In genomic region chr1:91201122-91201521, GRCm38 (mm10) we compare ENCODE assay signal across 18 mouse cellular contexts. TPM values are rescaled to one million over a fixed set of nuclear protein-coding genes. Genes with fewer than 3 reads are reported as not detected.
"Had no signal": no experiment of that assay in that cellular context is flagged by ENCODE, and none has a peak within 500 bp of the region (broad histone marks: within the 10 kb centered on the region; RNA-seq: fewer than 3 reads in every experiment).

No protein-coding gene starts in this region.

- H3K9me3 ChIP-seq: liver, embryonic 13.5 days; lung, embryonic 15.5 days; megakaryocyte, embryonic 14.5 days; midbrain, embryonic 15.5 days; neural tube, embryonic 15.5 days had no signal

- H3K9ac ChIP-seq: liver, embryonic 13.5 days; liver, postnatal 0 days; lung, embryonic 15.5 days; midbrain, embryonic 15.5 days; neural tube, embryonic 15.5 days had no signal

- H3K4me3 ChIP-seq: left cerebral cortex, adult 2 months; liver, embryonic 13.5 days; lung, embryonic 15.5 days; megakaryocyte, embryonic 14.5 days; midbrain, embryonic 15.5 days; neural tube, embryonic 15.5 days had no signal

- H3K4me2 ChIP-seq: liver, embryonic 13.5 days; lung, embryonic 15.5 days; midbrain, embryonic 11.5 days; midbrain, embryonic 15.5 days; neural tube, embryonic 15.5 days had no signal

- H3K27me3 ChIP-seq: liver, embryonic 13.5 days; lung, embryonic 15.5 days; megakaryocyte, embryonic 14.5 days; midbrain, embryonic 15.5 days; neural tube, embryonic 15.5 days had no signal

- H3K4me1 ChIP-seq: liver, embryonic 13.5 days; lung, embryonic 15.5 days; midbrain, embryonic 15.5 days had no signal

- H3K27ac ChIP-seq: left cerebral cortex, adult 2 months; liver, embryonic 13.5 days; lung, embryonic 15.5 days; macrophage; midbrain, embryonic 15.5 days; neural tube, embryonic 15.5 days had no signal

- DNase-seq: kidney, postnatal 10 days; kidney, postnatal 4 days; liver; liver, embryonic 13.5 days; liver, postnatal 0 days; lung, postnatal 14 days; right cerebral cortex, adult 18-20 months; right cerebral cortex, postnatal 25 days had no signal

- ATAC-seq: liver, postnatal 0 days; midbrain, embryonic 15.5 days had no signal

- H3K36me3 ChIP-seq: liver, embryonic 13.5 days; lung, embryonic 15.5 days; midbrain, embryonic 15.5 days; neural tube, embryonic 15.5 days had no signal

RNA-seq across cellular contexts. Expression of gene Rbm44, which starts 56.2 kb away (rescaled TPM):
- total RNA-seq: layer of hippocampus, postnatal 25 days; left cerebral cortex, adult 2 months; left cerebral cortex, postnatal 14 days had no signal
- polyA plus RNA-seq: small intestine, adult 2 months had no signal
